Mouse (Mus musculus): ENCODE results near the gene Slc15a3.

The Slc15a3 gene

DNA sequence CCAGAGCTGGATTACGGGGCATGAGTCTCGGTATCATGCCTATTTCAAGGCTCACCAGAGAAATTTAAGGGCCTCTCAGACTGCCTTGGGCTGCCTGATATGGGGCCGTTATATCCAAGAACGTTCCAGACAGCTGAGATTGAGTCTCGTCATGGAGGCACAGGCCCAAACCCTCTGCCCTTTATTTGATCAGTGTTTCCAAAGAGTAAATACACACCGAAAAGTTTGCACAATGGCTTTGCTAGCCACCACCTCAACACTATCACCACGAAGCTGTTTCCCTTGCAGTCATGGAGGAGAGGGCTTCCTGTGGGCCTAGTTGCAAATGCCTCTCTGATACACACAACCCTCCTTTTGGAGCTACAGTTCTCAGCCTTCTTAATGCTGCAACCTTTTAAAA lies 15.5 kb upstream of the Slc15a3 start:
- no peak for DNase-seq

- no peak for DNase-seq
Observed at GRCm38 (mm10) chr19:10828321-10828720, 11.2 kb upstream of the Slc15a3 start.

- no peak for DNase-seq
Observed at GRCm38 (mm10) chr19:10829436-10830175, 9.9 kb upstream of the Slc15a3 start, which contains the start of gene Cd6. TSS of gene Cd6 (minus strand) at chr19:10830058.

DNA sequence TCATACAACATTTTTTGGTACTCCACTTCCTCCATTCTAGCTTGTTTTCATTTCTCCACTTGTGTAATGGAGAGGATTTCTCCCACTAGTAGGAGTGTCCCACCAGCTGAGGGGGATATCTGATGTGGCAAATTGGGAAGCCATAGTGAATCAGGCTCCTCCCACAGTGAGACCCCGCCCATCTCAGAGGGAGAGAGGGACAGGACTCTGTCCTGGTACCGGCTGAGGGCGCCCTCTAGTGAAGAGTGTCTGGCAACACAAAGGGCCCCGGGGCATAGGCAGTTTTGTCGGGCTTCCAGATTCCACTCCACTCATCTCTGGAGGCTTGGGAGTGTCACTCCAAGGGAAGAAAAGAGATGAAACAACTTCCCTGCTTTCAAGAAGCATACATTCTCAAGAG lies 8.1 kb upstream of the Slc15a3 start:
- DNase-seq: peak; percentile 72 to 88

- DNase-seq: no peak
Observed at GRCm38 (mm10) chr19:10832030-10832429, 7.5 kb upstream of the Slc15a3 start.

GRCm38 (mm10) chr19:10833611-10834010 lies 5.9 kb upstream of the Slc15a3 start:
- no peak for DNase-seq

DNA sequence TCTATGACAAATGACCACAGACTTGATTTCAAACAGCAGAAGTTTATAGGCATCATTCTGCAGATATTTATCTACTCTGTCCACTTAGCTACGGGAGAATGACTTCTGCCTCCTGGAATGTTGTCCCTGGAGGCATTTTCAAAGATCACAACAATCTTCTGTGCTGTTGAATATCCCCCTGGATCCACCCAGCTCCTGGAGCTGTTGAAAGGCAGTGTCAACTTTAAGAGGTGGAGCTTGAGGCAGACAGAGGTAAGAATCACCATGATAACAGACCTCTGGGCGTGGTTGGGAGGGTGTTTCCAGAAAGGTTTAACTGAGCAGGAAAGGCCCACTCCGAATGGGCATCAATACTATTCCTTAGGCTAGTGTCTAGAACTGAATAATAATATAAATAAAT lies 3.9 kb upstream of the Slc15a3 start:
- DNase-seq: no peak

DNA sequence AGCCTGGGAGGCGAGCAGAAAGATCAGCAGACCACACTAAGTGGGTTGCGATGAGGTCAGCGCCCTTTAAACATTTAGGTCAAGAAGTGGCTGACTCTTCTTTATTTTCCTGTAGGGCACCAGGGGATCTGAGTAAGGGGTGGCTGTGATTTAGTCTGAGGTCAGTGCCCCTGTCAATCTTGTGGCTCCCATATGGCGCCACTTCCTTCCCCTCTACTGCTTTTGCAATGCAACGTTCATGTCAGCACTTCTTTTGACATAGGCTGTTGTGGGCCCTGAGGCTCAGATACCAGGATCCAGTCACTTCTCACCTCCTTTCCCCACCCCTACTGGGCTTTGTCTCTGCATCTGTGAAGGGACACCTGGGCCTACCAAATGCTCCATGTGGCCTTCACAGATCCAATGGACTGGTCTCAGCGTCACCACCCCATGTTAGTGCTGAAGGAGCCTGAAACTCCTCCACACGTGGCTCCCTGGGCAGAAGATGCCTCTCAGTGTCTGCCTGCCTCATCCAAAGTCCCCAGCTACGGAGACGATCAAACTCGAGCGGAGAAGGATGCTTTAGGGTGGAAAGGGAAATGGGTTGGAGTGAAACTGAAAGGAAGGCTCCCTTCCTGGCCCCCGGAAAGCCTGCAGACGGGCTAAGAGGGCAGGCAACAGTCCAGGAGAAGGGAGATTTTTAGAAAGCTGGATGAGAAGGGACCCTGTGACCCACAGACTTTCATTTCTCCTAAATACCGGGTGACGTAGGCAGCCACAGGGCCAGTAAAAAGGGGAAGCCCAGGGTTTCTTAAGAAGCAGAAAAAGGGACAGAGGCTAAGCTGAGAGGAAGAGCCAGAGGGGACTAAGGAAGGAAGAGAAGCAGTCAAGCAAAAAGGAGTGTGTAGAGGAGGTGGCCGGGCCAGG lies 2.4 kb downstream of the Slc15a3 start:
- DNase-seq: no peak

- no peak for DNase-seq
Observed at GRCm38 (mm10) chr19:10842914-10843313, 3.4 kb downstream of the Slc15a3 start.

DNA sequence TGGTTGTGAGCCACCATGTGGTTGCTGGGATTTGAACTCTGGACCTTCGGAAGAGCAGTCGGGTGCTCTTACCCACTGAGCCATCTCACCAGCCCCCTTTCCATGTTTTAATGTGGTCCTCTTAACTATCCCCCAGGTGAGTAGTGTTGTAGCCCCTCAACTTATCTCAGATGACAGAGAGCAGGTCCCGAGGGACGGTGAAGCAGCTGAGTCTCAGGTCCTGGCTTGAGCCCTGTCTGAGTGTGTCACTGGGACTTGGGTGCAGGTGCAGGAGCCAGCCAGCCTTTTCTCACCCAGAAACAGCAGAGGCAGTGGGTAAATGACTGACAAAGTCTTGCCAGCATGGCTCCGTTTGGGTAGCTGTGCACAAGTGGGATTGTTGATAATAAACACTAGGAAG lies 4.7 kb downstream of the Slc15a3 start:
- no peak for DNase-seq

DNA sequence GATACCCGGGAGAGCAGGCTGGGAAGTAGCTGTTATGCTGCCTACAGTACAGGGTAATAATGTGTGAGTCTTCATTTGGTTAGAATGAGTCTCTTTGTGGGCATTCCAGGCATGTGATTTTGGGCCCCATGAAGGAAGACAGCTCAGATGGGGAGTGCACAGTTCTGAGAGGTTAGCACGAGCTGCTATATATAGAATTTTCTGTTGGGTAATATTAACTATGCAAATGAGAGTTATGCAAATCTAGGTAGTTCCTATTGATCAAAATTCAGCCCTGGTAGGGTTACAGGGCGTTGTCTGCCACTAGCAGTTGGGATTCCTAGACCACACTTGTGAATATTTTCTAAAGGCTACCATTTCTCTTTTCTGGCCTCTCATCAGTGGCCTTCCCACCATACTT lies 5.9 kb downstream of the Slc15a3 start:
- no peak for DNase-seq

DNA sequence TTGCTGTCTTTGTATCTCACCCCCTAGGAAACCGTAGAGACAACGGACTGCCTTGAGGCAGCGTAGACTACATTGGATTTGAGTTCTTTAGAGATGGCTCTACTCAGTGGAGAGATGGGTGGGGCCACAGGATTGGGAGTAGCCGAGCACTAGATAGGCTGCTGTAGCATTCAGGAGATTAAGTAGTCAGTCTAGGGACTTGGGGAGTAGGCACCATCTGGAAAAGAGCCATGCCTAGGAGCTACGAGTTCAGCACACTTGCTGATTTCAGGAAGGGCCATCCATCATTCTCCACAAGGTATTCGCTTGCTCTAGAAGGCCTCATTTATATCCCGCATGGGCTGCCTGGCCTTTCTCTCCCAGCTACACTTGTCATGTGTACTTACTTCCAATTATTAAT lies 6.6 kb downstream of the Slc15a3 start:
- no peak for DNase-seq

GRCm38 (mm10) chr19:10847311-10848087 lies 8.0 kb downstream of the Slc15a3 start:
- DNase-seq: peak; percentile 69 to 70

- DNase-seq: no peak
Observed at GRCm38 (mm10) chr19:10855422-10855821, 15.9 kb downstream of the Slc15a3 start.

DNA sequence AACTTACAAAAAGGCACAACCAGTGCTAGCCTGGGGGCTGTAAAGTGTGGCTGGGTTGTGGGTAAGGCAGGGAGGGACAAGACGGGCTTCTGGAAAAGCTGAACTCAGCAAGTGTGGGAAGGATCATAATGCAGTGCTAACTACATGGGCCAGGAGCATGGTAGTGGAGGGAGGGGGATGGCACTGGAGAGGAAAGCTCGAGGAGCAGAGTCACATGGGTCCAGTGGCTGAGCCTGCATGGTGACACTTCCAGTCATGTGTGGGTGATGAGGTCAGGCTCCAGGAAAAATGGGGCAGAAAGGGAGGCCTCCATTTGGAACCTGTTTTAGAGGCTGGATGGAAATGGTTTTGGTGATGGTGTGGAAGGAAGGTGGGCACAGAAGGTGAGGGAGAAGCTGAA lies 17.0 kb downstream of the Slc15a3 start:
- DNase-seq: no peak

GRCm38 (mm10) chr19:10860072-10860497 lies 20.6 kb downstream of the Slc15a3 start:
- DNase-seq: no peak

GRCm38 (mm10) chr19:10866351-10866750 lies 26.8 kb downstream of the Slc15a3 start:
- DNase-seq: peak; percentile 78 to 81

DNA sequence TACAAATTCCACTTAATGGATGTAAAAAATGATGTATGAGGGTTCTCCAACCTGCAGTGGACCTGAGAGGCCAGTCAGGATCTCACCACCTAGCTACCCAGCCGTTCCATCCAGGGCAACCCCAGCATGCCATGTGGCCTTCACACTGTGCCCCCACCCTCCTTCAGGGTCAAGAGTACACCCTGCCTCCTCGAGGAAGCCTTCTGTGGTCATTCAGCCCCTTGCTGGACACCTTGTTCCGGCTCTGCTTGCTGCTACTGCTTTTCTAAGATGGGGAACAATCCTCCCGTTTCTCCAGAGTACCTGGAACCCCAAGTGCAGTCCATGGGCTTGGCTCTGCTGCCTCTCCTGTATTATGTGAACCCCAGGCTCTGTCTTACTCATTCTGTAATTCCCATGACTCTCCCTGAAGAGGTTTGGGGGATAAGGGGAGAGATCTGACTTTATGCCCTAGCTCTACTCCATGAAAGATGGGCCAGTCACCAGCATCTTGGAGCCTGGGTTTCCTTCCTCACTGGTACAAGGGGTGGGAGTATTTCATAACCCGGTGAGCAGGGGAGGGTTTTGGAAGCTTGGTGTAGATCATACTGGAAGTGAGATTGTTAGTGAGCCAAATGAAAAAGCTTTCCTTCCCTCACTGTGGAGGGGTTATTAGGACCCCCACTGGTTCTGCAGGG lies 28.6 kb downstream of the Slc15a3 start:
- DNase-seq: peak; percentile 48 to 60

DNA sequence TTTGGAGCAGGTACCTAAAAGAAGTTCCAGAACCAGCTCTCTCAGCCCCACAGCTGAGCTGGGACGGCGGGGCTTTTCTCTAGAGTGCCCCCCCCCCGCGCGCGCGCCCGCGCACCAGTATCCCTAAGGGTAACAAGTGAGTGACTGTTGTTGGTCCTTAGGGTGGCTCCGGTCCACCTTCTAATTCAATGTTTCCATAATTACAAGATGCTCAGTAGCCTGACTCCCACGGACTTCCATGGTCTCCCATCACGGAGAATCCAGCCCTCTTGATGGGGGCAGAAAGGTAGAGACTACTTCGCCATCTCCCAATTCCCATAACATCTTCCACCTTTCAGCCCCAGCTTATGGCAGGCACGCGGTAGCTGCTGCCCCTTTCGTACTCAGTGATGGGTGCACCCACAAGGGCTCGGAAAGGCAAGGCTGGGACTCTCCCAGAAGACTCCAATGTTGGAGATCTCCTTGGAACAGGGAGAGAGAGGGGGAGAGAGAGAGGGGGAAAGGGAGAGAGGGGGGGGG lies 29.2 kb downstream of the Slc15a3 start:
- DNase-seq: peak in 1 of 2 experiments; percentile 57

DNA sequence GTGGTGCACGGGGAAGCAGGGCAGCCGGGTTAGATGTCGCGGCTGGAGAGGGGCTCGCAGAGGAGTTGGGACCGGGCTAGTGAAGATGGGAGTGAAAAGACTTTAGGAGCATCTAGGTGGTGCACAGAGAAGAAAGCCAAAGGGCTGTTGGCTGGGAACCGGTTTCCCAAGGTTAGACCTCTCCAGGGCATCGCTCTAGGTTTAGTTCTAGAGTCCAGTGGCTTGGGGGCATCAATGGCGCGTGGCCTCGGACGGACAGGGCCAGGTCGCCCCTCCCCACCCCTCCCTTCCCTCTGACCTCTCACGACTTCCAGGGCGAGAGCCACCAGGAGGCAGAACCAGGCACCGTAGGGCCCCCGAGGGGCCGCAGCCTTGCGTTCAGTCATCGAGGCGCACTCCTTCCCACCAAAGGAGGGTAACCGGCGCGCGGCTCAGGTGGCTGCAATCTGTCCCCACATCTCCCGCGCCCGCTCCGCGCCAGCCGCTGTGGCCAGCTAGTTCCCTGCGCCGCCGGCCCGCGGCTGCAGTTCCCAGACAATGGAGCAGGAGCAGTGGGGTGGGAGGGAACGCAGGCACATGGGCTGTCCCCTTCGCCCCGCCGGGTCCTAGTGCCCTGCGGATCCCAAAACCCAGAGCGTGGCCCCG lies 29.8 kb downstream of the Slc15a3 start:
- DNase-seq: peak; percentile 91 to 92

- peak; percentile 74 to 79 for DNase-seq
Observed at GRCm38 (mm10) chr19:10869886-10870527, 30.5 kb downstream of the Slc15a3 start, which contains the start of gene Tmem132a. TSS of gene Tmem132a (minus strand) at chr19:10869940.
